Mouse (Mus musculus): ENCODE data around the gene Lipn. TPM values are rescaled to one million over a fixed set of nuclear protein-coding genes. Genes with fewer than 3 reads are reported as not detected.

Gene Lipn
- not detected in 2 replicates for polyA plus RNA-seq (2016; fragmentation: Nextera tagmentation; extraction: Ambion mirVana)

DNA sequence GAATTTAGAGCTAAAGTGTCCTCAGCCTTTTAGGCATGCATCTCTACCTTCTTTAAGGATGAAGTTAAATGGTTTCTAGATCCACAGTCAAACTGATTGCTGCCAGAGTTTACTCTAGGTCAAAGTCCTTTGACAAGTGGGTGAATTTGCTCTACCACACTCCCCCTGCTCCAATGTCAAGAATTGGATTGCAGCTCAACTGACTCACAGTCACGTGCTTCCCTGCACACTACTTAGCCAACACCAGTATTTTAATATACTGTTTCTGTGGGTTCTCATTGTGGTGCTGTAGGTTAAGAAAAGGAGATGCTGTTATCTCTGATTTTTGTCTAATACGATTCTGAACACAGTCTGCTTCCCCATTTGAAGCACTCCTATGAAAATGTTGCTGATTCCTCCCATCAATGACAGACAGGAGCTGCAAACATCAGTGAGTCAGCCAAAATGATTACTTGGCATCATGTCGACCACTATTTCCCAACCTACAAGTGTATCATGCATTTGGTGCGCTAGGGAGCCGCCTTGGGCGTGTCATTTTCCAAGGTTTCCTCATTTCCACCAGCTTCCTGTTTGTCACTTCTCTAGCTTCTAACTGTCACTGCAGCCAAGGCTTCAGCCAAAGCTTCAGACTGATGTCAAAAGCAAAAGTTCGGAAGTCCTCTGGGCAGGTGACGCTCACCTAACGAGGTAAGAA, at the start of gene Lipn:
TSS of gene Lipn (plus strand) at position 580 of the 694 bp plus-strand sequence.
- H3K27me3 ChIP-seq (replicated peaks), result no peaks in the 10 kb centered on the region
- no peak within 1 kb of the TSS for H3K27ac ChIP-seq (ENCODE audit: poor library complexity, severe bottlenecking)
- H3K4me2 ChIP-seq, result no peak within 1 kb of the TSS
- no peaks in the 10 kb centered on the region for H3K9me3 ChIP-seq (replicated peaks)
- no peak within 1 kb of the TSS for H3K4me3 ChIP-seq
- no peak for ATAC-seq (ENCODE audit: insufficient number of reproducible peaks, low FRiP score)
- WGBS, result 81% methylated on average over 9 of the region's 9 CpGs
- H3K4me1 ChIP-seq (replicated peaks), result no peaks in the 10 kb centered on the region
- H3K9ac ChIP-seq, result no peak within 1 kb of the TSS
- no peaks in the 10 kb centered on the region for H3K36me3 ChIP-seq

DNA sequence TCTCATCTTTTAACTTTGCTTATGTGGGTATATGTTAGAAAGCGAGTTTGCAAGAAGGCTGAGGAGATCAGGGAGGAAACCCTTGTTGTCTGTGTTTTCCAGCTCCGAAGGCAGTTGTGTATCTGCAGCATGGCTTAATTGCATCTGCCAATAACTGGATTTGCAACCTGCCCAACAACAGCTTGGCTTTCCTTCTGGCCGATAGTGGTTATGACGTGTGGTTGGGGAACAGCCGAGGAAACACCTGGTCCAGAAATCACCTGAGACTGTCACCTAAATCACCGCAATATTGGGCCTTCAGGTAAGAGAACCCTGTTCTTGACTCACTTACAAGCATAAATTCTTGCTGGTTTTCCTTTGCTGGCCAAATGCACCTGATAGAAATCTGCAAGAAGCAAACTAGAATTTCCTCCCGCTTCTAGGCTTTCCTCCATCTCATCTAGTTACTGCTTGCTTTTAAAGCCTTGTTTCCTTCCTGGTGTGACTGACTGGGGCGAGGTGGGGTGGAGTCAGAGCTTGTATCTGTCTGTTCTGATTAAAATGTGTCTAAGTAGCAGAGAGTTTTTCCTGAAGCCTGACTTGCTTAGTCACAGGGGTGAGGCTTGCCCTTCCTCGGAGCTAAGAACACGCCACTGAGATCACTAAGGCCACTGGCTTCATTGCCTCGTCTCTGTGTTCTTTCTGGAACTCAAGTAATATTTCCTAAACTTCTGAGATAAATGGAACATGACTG, 45.6 kb upstream of the Lipn start:
- WGBS, result 69% methylated on average over 11 of the region's 11 CpGs
- no peaks in the 10 kb centered on the region for H3K27me3 ChIP-seq (replicated peaks)
- H3K36me3 ChIP-seq, result no peaks in the 10 kb centered on the region
- H3K4me3 ChIP-seq, result no peak overlapping the region
- no peaks in the 10 kb centered on the region for H3K4me1 ChIP-seq (replicated peaks)
- no peak overlapping the region for H3K4me2 ChIP-seq
- H3K9me3 ChIP-seq (replicated peaks), result no peaks in the 10 kb centered on the region
- no peak overlapping the region for H3K27ac ChIP-seq (ENCODE audit: poor library complexity, severe bottlenecking)
- ATAC-seq (ENCODE audit: insufficient number of reproducible peaks, low FRiP score), result no peak
- H3K9ac ChIP-seq, result no peak overlapping the region

GRCm38 (mm10) chr19:34022759-34023158, 44.4 kb upstream of the Lipn start:
- WGBS, result 51% methylated on average over 3 of the region's 3 CpGs
- Histone ChIP-seq H3K9me3 (replicated peaks) (no peaks in the 10 kb centered on the region), H3K4me1 (replicated peaks) (no peaks in the 10 kb centered on the region), H3K4me2 (no peak overlapping the region), H3K4me3 (no peak overlapping the region), H3K27ac (ENCODE audit: poor library complexity, severe bottlenecking) (no peak overlapping the region), H3K27me3 (replicated peaks) (no peaks in the 10 kb centered on the region), H3K9ac (no peak overlapping the region), H3K36me3 (no peaks in the 10 kb centered on the region)
- ATAC-seq (ENCODE audit: insufficient number of reproducible peaks, low FRiP score), result no peak

DNA sequence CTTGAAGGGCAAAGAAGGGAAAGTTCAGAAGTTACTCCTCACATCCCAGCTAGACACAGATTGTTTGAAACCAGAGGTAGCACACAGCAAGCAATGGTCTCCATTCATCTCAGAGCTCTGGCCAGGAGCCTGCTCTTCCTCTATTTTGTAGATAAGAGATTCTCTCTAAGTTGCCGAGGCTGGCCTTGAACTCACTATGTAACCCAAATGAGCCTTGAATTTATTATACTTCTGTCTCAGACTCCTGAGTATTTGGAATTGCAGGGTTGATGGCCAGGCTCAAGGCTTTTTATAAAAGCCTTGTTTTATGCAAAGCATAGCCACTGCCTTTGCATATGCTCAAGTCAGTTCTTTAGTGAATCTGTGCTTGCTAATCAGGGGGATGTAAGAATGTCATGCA, 27.4 kb upstream of the Lipn start:
- Histone ChIP-seq H3K4me1 (replicated peaks) (no peaks in the 10 kb centered on the region), H3K9me3 (replicated peaks) (no peaks in the 10 kb centered on the region), H3K4me3 (no peak overlapping the region), H3K4me2 (no peak overlapping the region), H3K9ac (no peak overlapping the region), H3K27me3 (replicated peaks) (no peaks in the 10 kb centered on the region), H3K27ac (ENCODE audit: poor library complexity, severe bottlenecking) (no peak overlapping the region), H3K36me3 (no peaks in the 10 kb centered on the region)
- ATAC-seq (ENCODE audit: insufficient number of reproducible peaks, low FRiP score), result no peak
- 55% methylated on average over 1 of the region's 1 CpGs for WGBS

DNA sequence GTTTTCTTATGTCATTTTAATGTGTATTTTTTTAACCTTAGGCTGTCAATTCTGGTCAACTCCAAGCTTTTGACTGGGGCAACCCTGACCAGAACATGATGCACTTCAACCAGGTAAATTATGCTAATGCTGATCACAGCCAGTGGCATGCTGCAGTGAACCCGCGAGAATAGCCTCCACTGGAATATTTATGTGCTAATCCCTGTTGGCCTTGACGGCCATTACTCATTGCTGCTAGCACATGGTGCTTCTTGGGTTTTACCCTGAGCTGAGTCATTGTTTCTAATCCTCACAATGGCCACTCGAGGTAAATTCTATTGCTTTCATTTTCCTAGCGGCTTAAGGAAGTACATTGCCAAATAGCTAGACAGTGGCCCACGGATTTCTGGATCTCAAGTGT, 24.1 kb upstream of the Lipn start:
- no peaks in the 10 kb centered on the region for H3K27me3 ChIP-seq (replicated peaks)
- H3K4me2 ChIP-seq, result no peak overlapping the region
- 67% methylated on average over 6 of the region's 6 CpGs for WGBS
- ATAC-seq (ENCODE audit: insufficient number of reproducible peaks, low FRiP score), result no peak
- no peaks in the 10 kb centered on the region for H3K4me1 ChIP-seq (replicated peaks)
- H3K4me3 ChIP-seq, result no peak overlapping the region
- H3K9ac ChIP-seq, result no peak overlapping the region
- no peak overlapping the region for H3K27ac ChIP-seq (ENCODE audit: poor library complexity, severe bottlenecking)
- no peaks in the 10 kb centered on the region for H3K9me3 ChIP-seq (replicated peaks)
- no peaks in the 10 kb centered on the region for H3K36me3 ChIP-seq

- no peaks in the 10 kb centered on the region for H3K4me1 ChIP-seq (replicated peaks)
- no peak overlapping the region for H3K9ac ChIP-seq
- H3K9me3 ChIP-seq (replicated peaks), result no peaks in the 10 kb centered on the region
- H3K4me2 ChIP-seq, result no peak overlapping the region
- H3K36me3 ChIP-seq, result no peaks in the 10 kb centered on the region
- ATAC-seq (ENCODE audit: insufficient number of reproducible peaks, low FRiP score), result no peak
- H3K4me3 ChIP-seq, result no peak overlapping the region
- no peak overlapping the region for H3K27ac ChIP-seq (ENCODE audit: poor library complexity, severe bottlenecking)
- 75% methylated on average over 3 of the region's 3 CpGs for WGBS
- H3K27me3 ChIP-seq (replicated peaks), result no peaks in the 10 kb centered on the region
These were observed 17.7 kb upstream of the Lipn start for GRCm38 (mm10) chr19:34049371-34050039.

GRCm38 (mm10) chr19:34051502-34051901, 15.7 kb upstream of the Lipn start:
- H3K4me1 ChIP-seq (replicated peaks), result no peaks in the 10 kb centered on the region
- H3K4me2 ChIP-seq, result no peak overlapping the region
- no peak overlapping the region for H3K27ac ChIP-seq (ENCODE audit: poor library complexity, severe bottlenecking)
- no peaks in the 10 kb centered on the region for H3K9me3 ChIP-seq (replicated peaks)
- 85% methylated on average over 3 of the region's 3 CpGs for WGBS
- H3K4me3 ChIP-seq, result no peak overlapping the region
- no peak for ATAC-seq (ENCODE audit: insufficient number of reproducible peaks, low FRiP score)
- no peaks in the 10 kb centered on the region for H3K27me3 ChIP-seq (replicated peaks)
- no peaks in the 10 kb centered on the region for H3K36me3 ChIP-seq
- H3K9ac ChIP-seq, result no peak overlapping the region

- Histone ChIP-seq H3K9ac (no peak overlapping the region), H3K4me2 (no peak overlapping the region), H3K4me1 (replicated peaks) (no peaks in the 10 kb centered on the region), H3K36me3 (no peaks in the 10 kb centered on the region), H3K27ac (ENCODE audit: poor library complexity, severe bottlenecking) (no peak overlapping the region), H3K9me3 (replicated peaks) (no peaks in the 10 kb centered on the region), H3K4me3 (no peak overlapping the region), H3K27me3 (replicated peaks) (no peaks in the 10 kb centered on the region)
- 66% methylated on average over 1 of the region's 1 CpGs for WGBS
- no peak for ATAC-seq (ENCODE audit: insufficient number of reproducible peaks, low FRiP score)
These were observed 3.6 kb upstream of the Lipn start for GRCm38 (mm10) chr19:34063547-34063946.

- no peak for ATAC-seq (ENCODE audit: insufficient number of reproducible peaks, low FRiP score)
- Histone ChIP-seq H3K9me3 (replicated peaks) (no peaks in the 10 kb centered on the region), H3K4me1 (replicated peaks) (no peaks in the 10 kb centered on the region), H3K4me2 (no peak overlapping the region), H3K27me3 (replicated peaks) (no peaks in the 10 kb centered on the region), H3K27ac (ENCODE audit: poor library complexity, severe bottlenecking) (no peak overlapping the region), H3K9ac (no peak overlapping the region), H3K4me3 (no peak overlapping the region), H3K36me3 (no peaks in the 10 kb centered on the region)
- 78% methylated on average over 4 of the region's 4 CpGs for WGBS
These were observed 3.1 kb upstream of the Lipn start for GRCm38 (mm10) chr19:34064059-34064458.

GRCm38 (mm10) chr19:34074239-34074638, 7.1 kb downstream of the Lipn start:
- no peak for ATAC-seq (ENCODE audit: insufficient number of reproducible peaks, low FRiP score)
- H3K27me3 ChIP-seq (replicated peaks), result no peaks in the 10 kb centered on the region
- H3K9me3 ChIP-seq (replicated peaks), result no peaks in the 10 kb centered on the region
- H3K36me3 ChIP-seq, result no peaks in the 10 kb centered on the region
- no peaks in the 10 kb centered on the region for H3K4me1 ChIP-seq (replicated peaks)
- no peak overlapping the region for H3K4me2 ChIP-seq
- no peak overlapping the region for H3K9ac ChIP-seq
- no peak overlapping the region for H3K27ac ChIP-seq (ENCODE audit: poor library complexity, severe bottlenecking)
- no peak overlapping the region for H3K4me3 ChIP-seq

GRCm38 (mm10) chr19:34078130-34078529, 11.0 kb downstream of the Lipn start:
- Histone ChIP-seq H3K27ac (ENCODE audit: poor library complexity, severe bottlenecking) (no peak overlapping the region), H3K4me1 (replicated peaks) (no peaks in the 10 kb centered on the region), H3K9ac (no peak overlapping the region), H3K9me3 (replicated peaks) (no peaks in the 10 kb centered on the region), H3K27me3 (replicated peaks) (no peaks in the 10 kb centered on the region), H3K4me2 (no peak overlapping the region), H3K4me3 (no peak overlapping the region), H3K36me3 (no peaks in the 10 kb centered on the region)
- no peak for ATAC-seq (ENCODE audit: insufficient number of reproducible peaks, low FRiP score)
- WGBS, result 76% methylated on average over 2 of the region's 2 CpGs
